Mouse (Mus musculus) E14TG2a.4 (cell line): Measurements from ENCODE around the gene Ptch1.

Experiments
- CTCF ChIP-seq: conservative IDR thresholded peaks from 2 replicates; pipeline ENCODE4 v1.5.1; 2014; ENCODE audit warnings: low read length
- NANOG ChIP-seq: IDR thresholded peaks from 2 replicates; pipeline ENCODE4 v1.6.1; 2014; ENCODE audit warnings: borderline replicate concordance, low read length, mixed read lengths
- POU5F1 ChIP-seq: IDR thresholded peaks from 2 replicates; pipeline ENCODE4 v1.6.1; 2014; ENCODE audit warnings: low read length, borderline replicate concordance

- TF ChIP-seq CTCF (no peak), NANOG (no peak), POU5F1 (no peak)
These were observed 39.8 kb upstream of the Ptch1 start for GRCm38 (mm10) chr13:63613201-63613600.
